Comparison of ENCODE assay signal across 8 mouse cellular contexts in the genomic region with DNA sequence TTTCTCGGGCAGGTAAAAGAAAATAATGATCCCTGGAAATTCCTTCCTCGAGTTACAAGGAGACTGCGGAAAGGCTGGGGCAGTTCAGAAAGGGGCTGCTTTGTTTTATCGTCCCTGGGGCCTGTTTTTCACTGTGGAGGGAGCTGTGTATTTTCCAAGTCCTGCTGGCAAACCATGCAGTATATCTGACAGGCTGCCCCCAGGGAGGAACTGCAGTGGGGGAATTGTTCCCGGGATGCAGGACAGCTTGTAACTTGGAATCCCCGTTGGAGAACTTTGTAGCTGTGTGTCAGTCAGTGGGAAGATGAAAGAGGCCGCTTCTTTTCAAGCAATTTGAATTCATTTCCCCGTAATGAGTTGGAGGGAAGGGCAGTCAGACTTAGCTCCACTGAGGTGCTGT.
DNase-seq lines count a peak whose midpoint lies in the region; ATAC-seq and TF ChIP-seq lines count a peak whose summit lies in the region.

No protein-coding gene starts in this region.

- peak overlapping the region; percentile 26 for H3K4me3 ChIP-seq in kidney, embryonic 14.5 days (ENCODE audit: low read length)
- H3K4me3 ChIP-seq in embryonic facial prominence, embryonic 15.5 days (replicated peaks): peak overlapping the region; percentile 27
- H3K4me3 ChIP-seq in lung, adult 2 months (replicated peaks; ENCODE audit: extremely low read depth, low read depth, low read length): no peak overlapping the region

- no peaks in the 10 kb centered on the region for H3K4me1 ChIP-seq in kidney, embryonic 14.5 days (ENCODE audit: control insufficient read depth, insufficient read depth, low read length)
- H3K4me1 ChIP-seq in embryonic facial prominence, embryonic 15.5 days: peaks cover 13% of the 10 kb centered on the region
- peaks cover 3% of the 10 kb centered on the region; the same call in 1 of the 2 replicates for H3K4me1 ChIP-seq in lung, adult 2 months (ENCODE audit: control insufficient read depth, insufficient read depth, low read length)

- no peaks in the 10 kb centered on the region for H3K36me3 ChIP-seq in kidney, embryonic 14.5 days (ENCODE audit: control insufficient read depth, insufficient read depth, low read length)
- no peaks in the 10 kb centered on the region for H3K36me3 ChIP-seq in embryonic facial prominence, embryonic 15.5 days

- ATAC-seq in kidney, embryonic 14.5 days (ENCODE audit: low FRiP score, low TSS enrichment): peak; percentile 52; the same call in 1 of the 2 replicates
- no peak for ATAC-seq in embryonic facial prominence, embryonic 15.5 days (ENCODE audit: insufficient number of reproducible peaks, low FRiP score, low TSS enrichment, low read depth)

- H3K9ac ChIP-seq in kidney, embryonic 14.5 days (ENCODE audit: low read depth, low read length): no peak overlapping the region
- H3K9ac ChIP-seq in embryonic facial prominence, embryonic 15.5 days: no peak overlapping the region

- H3K27ac ChIP-seq in kidney, embryonic 14.5 days (ENCODE audit: low read depth, low read length): no peak overlapping the region
- no peak overlapping the region for H3K27ac ChIP-seq in embryonic facial prominence, embryonic 15.5 days (replicated peaks)

- TF ChIP-seq CTCF in lung, adult 2 months (IDR thresholded peaks at IDR 0.05; ENCODE audit: insufficient read depth, low read length): no peak

- no peak for TF ChIP-seq POLR2A in lung, adult 2 months (IDR thresholded peaks at IDR 0.05; ENCODE audit: borderline replicate concordance, extremely low read depth, low read depth, low read length)

- H3K4me2 ChIP-seq in kidney, embryonic 14.5 days (replicated peaks; ENCODE audit: low read depth, low read length): peak overlapping the region; percentile 37
- H3K4me2 ChIP-seq in embryonic facial prominence, embryonic 15.5 days (replicated peaks): peak overlapping the region; percentile 42

- DNase-seq in kidney, adult 18-20 months: no peak
- peak; percentile 47 for DNase-seq in heart, postnatal 4 days
- DNase-seq in mesoderm, embryonic 11.5 days (ENCODE audit: low read depth, low spot score): peak; percentile 55
- DNase-seq in cerebellum, postnatal 25 days: no peak
- DNase-seq in cerebellum, adult 9-10 months: no peak
- DNase-seq in lung, adult 2 months: no peak

- no peaks in the 10 kb centered on the region for H3K9me3 ChIP-seq in kidney, embryonic 14.5 days (ENCODE audit: control insufficient read depth, low read length)
- H3K9me3 ChIP-seq in embryonic facial prominence, embryonic 15.5 days (replicated peaks): no peaks in the 10 kb centered on the region

- 2% methylated on average over 8 of the region's 8 CpGs for WGBS in kidney, embryonic 14.5 days
- WGBS in embryonic facial prominence, embryonic 15.5 days: under 1% methylated on average over 8 of the region's 8 CpGs
- WGBS in lung, adult 2 months: 16% methylated on average over 8 of the region's 8 CpGs

- no peaks in the 10 kb centered on the region for H3K27me3 ChIP-seq in kidney, embryonic 14.5 days (ENCODE audit: control insufficient read depth, insufficient read depth, low read length)
- no peaks in the 10 kb centered on the region for H3K27me3 ChIP-seq in embryonic facial prominence, embryonic 15.5 days

Comparison
In these comparisons a context has a peak if more than half of its experiments do, and no peak if none do; other contexts are left out.
1. DNase-seq: peak in heart, postnatal 4 days (single experiment) and mesoderm, embryonic 11.5 days (single experiment); none in kidney, adult 18-20 months (single experiment), cerebellum, postnatal 25 days (0 of 2), cerebellum, adult 9-10 months (single experiment) and lung, adult 2 months (single experiment).